Mouse (Mus musculus) hindbrain, embryonic 11.5 days (tissue): ENCODE data around the gene Gm15737. TPM values are rescaled to one million over a fixed set of nuclear protein-coding genes. Genes with fewer than 3 reads are reported as not detected.
A peak's percentile ranks its signal among the peaks of the same experiment; 100 is the strongest.

Experiments
- ATAC-seq: fragments of 200-750 bp; cut with Nextera tagmentation; 2 replicates; pipeline ENCODE4 v1.8.0; 2017; ENCODE audit warnings: mild to moderate bottlenecking, moderate TSS enrichment, moderate library complexity; ENCODE audit not compliant: low FRiP score
- DNase-seq: peaks from one replicate; pipeline ENCODE4 v3.0.0-alpha.2; 2015; ENCODE audit warnings: low spot score
- H3K27ac ChIP-seq: fragments of 300-500 bp; sonication (generic); 2 replicates; pipeline ENCODE4 v1.5.1; 2014; ENCODE audit warnings: mild to moderate bottlenecking, low read depth, low read length
- H3K27me3 ChIP-seq: fragments of 300-500 bp; sonication (generic); 2 replicates; pipeline ENCODE4 v1.6.1; 2014; ENCODE audit warnings: mild to moderate bottlenecking, low read length, moderate library complexity, mixed read lengths; ENCODE audit not compliant: control insufficient read depth, insufficient read depth
- H3K36me3 ChIP-seq: fragments of 300-500 bp; sonication (generic); 2 replicates; pipeline ENCODE4 v1.6.1; 2014; ENCODE audit warnings: mild to moderate bottlenecking, low read length, moderate library complexity, mixed read lengths; ENCODE audit not compliant: control insufficient read depth, insufficient read depth
- H3K4me1 ChIP-seq: fragments of 300-500 bp; sonication (generic); replicated peaks from 2 replicates; pipeline ENCODE4 v1.6.1; 2014; ENCODE audit warnings: low read length, mixed read lengths; ENCODE audit not compliant: control insufficient read depth, insufficient read depth
- H3K4me2 ChIP-seq: fragments of 300-500 bp; sonication (generic); replicated peaks from 2 replicates; pipeline ENCODE4 v1.6.1; 2014; ENCODE audit warnings: mild to moderate bottlenecking, low read depth, low read length
- H3K4me3 ChIP-seq: fragments of 300-500 bp; sonication (generic); 2 replicates; pipeline ENCODE4 v1.5.1; 2014; ENCODE audit warnings: low read depth, low read length
- H3K9ac ChIP-seq: fragments of 300-500 bp; sonication (generic); 2 replicates; pipeline ENCODE4 v1.6.1; 2014; ENCODE audit warnings: low read depth, low read length
- H3K9me3 ChIP-seq: fragments of 300-500 bp; sonication (generic); 2 replicates; pipeline ENCODE4 v1.6.1; 2016; ENCODE audit warnings: low read length; ENCODE audit not compliant: control insufficient read depth
- WGBS: fragments of 180-500 bp; shearing (Covaris S2); extraction: QIAGEN DNeasy Blood & Tissue Kit; methylation state at CpG from one replicate; pipeline ENCODE4 v1.1.7; 2014; 5-methylcytosine and 5-hydroxymethylcytosine counted together
- polyA plus RNA-seq: library from polyadenylated mRNA; unstranded; fragments of >200 nt; fragmentation: Nextera tagmentation; extraction: Ambion mirVana; gene quantifications from 2 replicates; pipeline ENCODE4 v1.2.1, GENCODE M21; 2014

Gm15737 gene
- not detected in 2 replicates for polyA plus RNA-seq

GRCm38 (mm10) chr6:92869089-92869581 lies at the start of gene Gm15737:
Gene Gm15737 (plus strand): TSS chr6:92869357.
- Histone ChIP-seq H3K9me3 (no peaks in the 10 kb centered on the region), H3K4me2 (no peak within 1 kb of the TSS), H3K27me3 (no peaks in the 10 kb centered on the region), H3K4me1 (no peaks in the 10 kb centered on the region), H3K36me3 (no peaks in the 10 kb centered on the region), H3K4me3 (no peak within 1 kb of the TSS), H3K27ac (no peak within 1 kb of the TSS), H3K9ac (no peak within 1 kb of the TSS)
- 60% methylated on average over 4 of the region's 4 CpGs for WGBS
- DNase-seq (no peak), ATAC-seq (no peak)

GRCm38 (mm10) chr6:92821606-92822005 lies 47.6 kb upstream of the Gm15737 start:
- Histone ChIP-seq H3K27me3 (no peaks in the 10 kb centered on the region; the same call in none of the 2 replicates), H3K4me1 (no peaks in the 10 kb centered on the region; the same call in 1 of the 2 replicates), H3K27ac (0 out of 2 replicates have a peak overlapping the region, but pooled peaks have one; percentile 17), H3K36me3 (no peaks in the 10 kb centered on the region), H3K9ac (no peak overlapping the region), H3K4me3 (no peak overlapping the region), H3K9me3 (no peaks in the 10 kb centered on the region), H3K4me2 (no peak overlapping the region)
- 26% methylated on average over 5 of the region's 5 CpGs for WGBS
- no peak for ATAC-seq
- peak; percentile 16 for DNase-seq

GRCm38 (mm10) chr6:92822006-92822405 lies 47.2 kb upstream of the Gm15737 start:
- DNase-seq (no peak), ATAC-seq (no peak)
- Histone ChIP-seq H3K9me3 (no peaks in the 10 kb centered on the region), H3K27ac (0 out of 2 replicates have a peak overlapping the region, but pooled peaks have one; percentile 17), H3K36me3 (no peaks in the 10 kb centered on the region), H3K4me1 (no peaks in the 10 kb centered on the region; the same call in 1 of the 2 replicates), H3K9ac (no peak overlapping the region), H3K4me2 (no peak overlapping the region), H3K27me3 (no peaks in the 10 kb centered on the region; the same call in none of the 2 replicates), H3K4me3 (no peak overlapping the region)
- WGBS = 33% methylated on average over 6 of the region's 6 CpGs

- Histone ChIP-seq H3K4me2 (no peak overlapping the region), H3K9me3 (no peaks in the 10 kb centered on the region), H3K4me1 (no peaks in the 10 kb centered on the region; the same call in 1 of the 2 replicates), H3K36me3 (no peaks in the 10 kb centered on the region), H3K27me3 (no peaks in the 10 kb centered on the region; the same call in none of the 2 replicates), H3K4me3 (no peak overlapping the region), H3K27ac (no peak overlapping the region), H3K9ac (no peak overlapping the region)
- DNase-seq = no peak
- 75% methylated on average over 7 of the region's 7 CpGs for WGBS
- no peak for ATAC-seq
Observed at GRCm38 (mm10) chr6:92823991-92824390, 45.2 kb upstream of the Gm15737 start.

GRCm38 (mm10) chr6:92826561-92826960 lies 42.6 kb upstream of the Gm15737 start:
- H3K36me3 ChIP-seq = no peaks in the 10 kb centered on the region
- no peak overlapping the region for H3K4me2 ChIP-seq
- no peaks in the 10 kb centered on the region for H3K9me3 ChIP-seq
- WGBS = 93% methylated on average over 5 of the region's 5 CpGs
- H3K4me1 ChIP-seq = no peaks in the 10 kb centered on the region; the same call in 1 of the 2 replicates
- DNase-seq (no peak), ATAC-seq (no peak)
- no peak overlapping the region for H3K27ac ChIP-seq
- H3K9ac ChIP-seq = no peak overlapping the region
- H3K27me3 ChIP-seq = no peaks in the 10 kb centered on the region; the same call in 1 of the 2 replicates
- H3K4me3 ChIP-seq = no peak overlapping the region

GRCm38 (mm10) chr6:92827360-92827759 lies 41.8 kb upstream of the Gm15737 start:
- H3K27ac ChIP-seq = no peak overlapping the region
- no peak for ATAC-seq
- no peak overlapping the region for H3K4me2 ChIP-seq
- no peak for DNase-seq
- 43% methylated on average over 5 of the region's 5 CpGs for WGBS
- H3K9me3 ChIP-seq = no peaks in the 10 kb centered on the region
- H3K9ac ChIP-seq = no peak overlapping the region
- H3K4me1 ChIP-seq = no peaks in the 10 kb centered on the region
- H3K36me3 ChIP-seq = no peaks in the 10 kb centered on the region
- no peaks in the 10 kb centered on the region; the same call in 1 of the 2 replicates for H3K27me3 ChIP-seq
- no peak overlapping the region for H3K4me3 ChIP-seq

- Histone ChIP-seq H3K4me1 (no peaks in the 10 kb centered on the region), H3K9me3 (no peaks in the 10 kb centered on the region), H3K27ac (no peak overlapping the region), H3K27me3 (no peaks in the 10 kb centered on the region), H3K36me3 (no peaks in the 10 kb centered on the region), H3K4me2 (no peak overlapping the region), H3K4me3 (no peak overlapping the region), H3K9ac (no peak overlapping the region)
- no peak for DNase-seq
- 89% methylated on average over 2 of the region's 2 CpGs for WGBS
- no peak for ATAC-seq
Observed at GRCm38 (mm10) chr6:92829148-92829547, 40.0 kb upstream of the Gm15737 start.

GRCm38 (mm10) chr6:92831106-92831505 lies 38.1 kb upstream of the Gm15737 start:
- WGBS = 78% methylated on average over 2 of the region's 2 CpGs
- no peak overlapping the region for H3K9ac ChIP-seq
- H3K4me2 ChIP-seq = no peak overlapping the region
- DNase-seq (no peak), ATAC-seq (no peak)
- H3K36me3 ChIP-seq = no peaks in the 10 kb centered on the region
- H3K4me3 ChIP-seq = no peak overlapping the region
- no peaks in the 10 kb centered on the region for H3K27me3 ChIP-seq
- H3K9me3 ChIP-seq = no peaks in the 10 kb centered on the region
- no peaks in the 10 kb centered on the region for H3K4me1 ChIP-seq
- no peak overlapping the region for H3K27ac ChIP-seq

GRCm38 (mm10) chr6:92842000-92842399 lies 27.2 kb upstream of the Gm15737 start:
- Histone ChIP-seq H3K27ac (no peak overlapping the region), H3K4me3 (no peak overlapping the region), H3K4me2 (no peak overlapping the region), H3K9me3 (no peaks in the 10 kb centered on the region), H3K4me1 (no peaks in the 10 kb centered on the region), H3K27me3 (no peaks in the 10 kb centered on the region), H3K9ac (no peak overlapping the region), H3K36me3 (no peaks in the 10 kb centered on the region)
- ATAC-seq (no peak), DNase-seq (no peak)
- 13% methylated on average over 2 of the region's 2 CpGs for WGBS
